Mouse (Mus musculus): Measurements from ENCODE around the gene Btf3.

Btf3 gene

DNA sequence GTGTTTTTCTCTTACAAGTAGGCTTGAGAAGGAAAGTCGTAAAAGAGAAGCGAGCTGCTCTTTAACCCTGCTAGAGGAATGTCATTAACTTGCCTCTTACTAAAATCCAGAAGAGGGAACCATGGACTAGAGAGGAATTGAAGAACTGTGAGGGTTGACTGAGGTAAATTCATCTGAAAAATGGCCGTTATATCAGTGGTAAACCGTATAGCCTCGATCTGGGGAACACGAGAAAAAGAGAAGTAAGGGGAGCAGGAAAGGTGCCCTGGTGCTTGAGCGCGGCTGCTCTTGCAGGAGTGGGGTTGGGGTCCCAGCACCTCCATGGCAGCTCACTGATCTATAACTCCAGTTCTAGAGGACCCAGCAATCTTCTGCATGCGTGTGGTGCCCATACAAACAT is 42.8 kb downstream of the Btf3 start:
- no peak for DNase-seq

GRCm38 (mm10) chr13:98264111-98264510 is 52.7 kb downstream of the Btf3 start:
- no peak for DNase-seq

GRCm38 (mm10) chr13:98263458-98263987 is 53.3 kb downstream of the Btf3 start:
- DNase-seq, result no peak

DNA sequence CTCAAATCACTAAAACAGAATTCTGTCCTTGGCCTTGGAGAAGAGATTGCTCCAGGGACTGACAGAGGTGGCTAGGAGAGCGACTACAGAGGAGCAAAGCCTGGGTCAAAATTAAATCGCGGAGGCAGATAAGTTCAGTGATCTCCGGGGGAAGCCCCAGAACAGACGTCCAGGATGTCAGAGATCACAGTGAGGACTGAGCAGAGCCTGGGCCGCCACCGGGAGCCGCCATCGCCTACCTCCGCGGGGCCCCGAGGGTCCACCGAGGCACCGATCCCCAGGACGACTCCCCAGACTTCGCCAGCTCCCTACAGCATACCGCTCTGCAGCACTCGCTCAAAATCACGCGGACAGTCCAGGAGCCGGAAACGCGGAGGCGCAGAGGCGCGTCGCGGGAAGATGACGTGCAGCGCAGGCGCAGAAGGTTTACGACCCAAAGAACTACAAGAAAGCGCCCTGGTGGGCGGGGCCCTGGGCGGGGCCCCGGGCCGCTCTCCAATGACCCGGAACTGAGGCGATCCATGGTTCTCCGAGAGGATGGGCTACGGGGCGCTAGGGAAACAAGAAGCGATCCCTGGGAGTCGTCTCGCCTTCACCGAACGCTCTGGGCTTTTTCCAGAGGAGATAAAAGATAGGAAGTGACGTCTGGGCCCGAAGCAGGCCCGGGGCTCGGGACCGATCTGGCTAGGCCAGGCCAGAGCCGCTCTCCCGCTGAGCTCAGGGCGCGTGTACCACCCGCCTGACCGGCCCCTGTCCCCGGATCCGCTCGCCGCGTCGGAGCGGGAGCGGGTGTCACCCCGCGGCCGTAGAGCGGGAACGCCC is 54.0 kb downstream of the Btf3 start, which contains the start of the genes Utp15 and Ankra2:
Gene Utp15, minus strand, starts transcription at position 406 of the 822 bp plus-strand sequence.
Gene Ankra2, plus strand, starts transcription at position 439 of the 822 bp plus-strand sequence.
- peak; percentile 96 for DNase-seq
